Mouse (Mus musculus): ENCODE data around the gene Necap2.

DNA sequence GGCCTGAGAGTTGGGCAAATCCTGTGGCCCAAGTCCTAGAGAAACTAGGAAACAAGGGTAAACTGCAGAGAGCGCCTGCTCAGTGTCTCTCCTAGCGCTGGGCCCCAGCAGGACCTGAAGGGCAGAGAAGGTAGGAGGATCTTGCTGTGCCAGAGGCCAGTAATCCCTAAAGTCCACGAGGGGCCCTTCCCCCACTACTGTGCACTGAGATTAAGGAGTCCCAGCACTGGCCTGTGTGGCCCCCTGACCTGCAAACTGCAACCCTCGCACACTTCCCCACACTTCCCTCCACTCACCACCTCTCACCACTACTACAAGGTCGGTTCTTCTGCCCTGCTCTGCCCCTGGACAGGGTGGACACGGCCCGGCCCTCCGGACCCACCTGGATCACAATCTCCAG lies 25.0 kb downstream of the Necap2 start:
- TF ChIP-seq POLR2A (IDR thresholded peaks at IDR 0.05; ENCODE audit: borderline replicate concordance, low read depth, low read length), result no peak
- no peak for TF ChIP-seq CTCF (IDR thresholded peaks at IDR 0.05; ENCODE audit: low read depth, low read length)
